Mouse (Mus musculus): Measurements from ENCODE around the gene Tfip11.

The Tfip11 gene

DNA sequence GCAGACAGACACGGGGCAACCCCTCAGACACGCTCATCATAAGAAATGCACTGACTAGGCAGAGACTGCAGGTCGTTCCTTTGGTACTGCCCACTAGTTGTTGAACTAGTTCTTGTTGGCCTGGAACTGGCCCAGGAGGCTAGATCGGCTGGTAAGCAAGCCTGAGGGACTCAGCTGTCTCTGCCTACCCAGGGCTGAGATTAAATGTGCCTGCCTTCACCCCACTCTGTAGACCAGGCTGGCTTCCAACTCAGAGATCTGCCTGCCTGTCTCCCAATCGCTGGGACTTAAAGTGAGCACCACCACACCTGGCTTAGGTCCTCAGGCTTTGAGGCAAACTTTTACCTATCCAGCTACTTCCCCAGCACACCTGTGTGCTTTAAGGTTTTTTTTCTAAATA lies 5.8 kb upstream of the Tfip11 start:
- no peak for DNase-seq (ENCODE audit: low spot score)

DNA sequence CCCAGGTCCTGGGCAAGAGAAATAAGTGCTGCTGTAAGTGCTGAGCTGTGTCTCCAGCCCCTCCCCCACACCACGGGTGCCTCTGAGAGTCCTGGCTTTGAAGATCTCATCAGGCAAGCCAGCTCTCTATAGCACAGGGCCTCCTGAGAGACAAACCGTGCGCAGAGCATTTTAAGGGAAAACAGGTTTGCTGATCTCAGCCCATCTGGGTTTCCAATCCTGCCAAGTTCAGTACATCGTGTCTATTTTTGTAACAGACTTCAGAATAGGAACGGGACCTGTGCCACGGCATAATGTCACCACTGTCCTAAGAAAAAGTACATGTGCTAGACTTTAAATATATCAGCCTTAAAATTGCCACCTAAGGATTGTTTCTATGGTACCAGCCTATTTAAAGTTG lies 5.2 kb upstream of the Tfip11 start:
- no peak for DNase-seq (ENCODE audit: low spot score)

DNA sequence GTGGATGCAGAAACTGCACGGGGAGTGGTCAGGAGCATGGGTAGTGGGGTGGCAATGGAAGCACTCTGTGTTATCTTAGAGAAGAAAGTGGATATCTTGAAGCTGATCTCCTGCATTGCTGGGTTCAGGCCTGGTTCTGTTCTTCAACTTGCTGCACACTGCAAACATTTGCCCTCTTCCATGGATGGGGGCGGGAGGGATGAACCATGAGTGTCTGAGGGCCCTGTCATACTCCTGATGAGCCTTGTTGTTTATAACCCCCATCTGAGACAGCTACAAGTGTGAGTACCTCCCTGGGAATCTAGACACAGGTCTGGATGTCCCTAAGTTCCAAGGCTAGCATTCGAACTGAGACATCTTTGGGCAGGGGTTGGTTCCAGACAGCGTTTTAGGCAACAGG lies 4.8 kb upstream of the Tfip11 start:
- DNase-seq (ENCODE audit: low spot score): no peak

DNA sequence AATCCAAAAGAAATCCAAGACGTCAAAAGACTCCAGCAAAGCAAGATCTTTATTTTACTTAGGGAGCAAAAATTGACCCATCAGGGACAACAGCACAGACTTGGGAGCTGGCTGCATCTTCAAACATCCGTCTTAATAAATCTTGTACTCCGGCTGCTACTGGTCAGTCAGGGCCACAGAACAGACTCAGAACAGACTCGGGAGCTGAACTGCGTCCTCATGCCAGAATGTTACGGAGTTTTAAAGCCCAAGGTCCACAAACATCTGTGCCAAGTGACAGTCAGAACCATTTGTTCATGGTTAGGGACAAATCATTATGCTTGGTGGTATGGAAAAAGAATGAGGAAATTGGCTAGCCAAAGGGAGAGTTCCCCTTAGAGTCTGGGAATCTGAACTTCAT lies 2.9 kb upstream of the Tfip11 start:
- DNase-seq (ENCODE audit: low spot score): no peak

DNA sequence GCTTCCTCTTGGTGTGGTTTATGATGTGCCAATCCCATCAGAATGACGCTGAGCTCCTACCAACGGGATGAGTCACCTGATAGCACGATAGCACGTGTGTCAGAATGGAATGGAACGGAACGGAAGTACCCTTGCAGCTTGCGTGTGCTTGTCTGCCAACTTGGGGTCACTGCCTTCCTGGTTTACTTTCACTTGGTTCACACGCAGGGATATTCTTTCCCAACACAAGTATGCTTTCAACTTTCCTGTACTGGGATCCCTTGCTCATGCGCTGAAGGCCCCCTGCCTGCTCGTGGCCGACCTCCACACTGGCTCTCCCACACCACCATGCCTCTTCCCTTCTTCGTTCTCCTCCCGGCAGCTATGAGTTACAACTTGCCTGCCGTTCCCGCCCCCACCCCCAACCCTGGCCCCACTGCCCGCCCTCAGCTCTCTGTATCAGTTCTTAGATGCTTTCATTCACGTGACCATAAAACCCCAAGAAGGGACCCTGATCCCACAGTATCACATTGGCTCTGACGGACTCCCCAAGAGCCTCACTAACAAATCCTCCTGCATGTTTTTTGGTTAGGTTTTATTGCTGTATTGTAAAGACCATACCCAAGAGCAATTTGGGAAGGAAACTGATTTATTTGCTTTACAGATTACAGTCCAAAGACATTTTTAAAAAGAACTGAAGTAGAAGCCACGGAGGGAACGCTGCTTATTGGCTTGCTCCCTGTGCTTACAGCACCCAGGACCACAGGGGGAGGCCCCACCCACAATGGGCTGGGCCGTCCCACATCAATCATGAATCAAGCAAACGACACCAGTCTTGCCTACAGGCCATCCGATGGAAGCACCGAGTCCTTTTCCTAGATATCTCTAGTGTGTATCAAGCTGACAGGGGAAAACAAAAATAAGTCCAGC lies 1.3 kb upstream of the Tfip11 start:
- peak; percentile 13 for DNase-seq (ENCODE audit: low spot score)

DNA sequence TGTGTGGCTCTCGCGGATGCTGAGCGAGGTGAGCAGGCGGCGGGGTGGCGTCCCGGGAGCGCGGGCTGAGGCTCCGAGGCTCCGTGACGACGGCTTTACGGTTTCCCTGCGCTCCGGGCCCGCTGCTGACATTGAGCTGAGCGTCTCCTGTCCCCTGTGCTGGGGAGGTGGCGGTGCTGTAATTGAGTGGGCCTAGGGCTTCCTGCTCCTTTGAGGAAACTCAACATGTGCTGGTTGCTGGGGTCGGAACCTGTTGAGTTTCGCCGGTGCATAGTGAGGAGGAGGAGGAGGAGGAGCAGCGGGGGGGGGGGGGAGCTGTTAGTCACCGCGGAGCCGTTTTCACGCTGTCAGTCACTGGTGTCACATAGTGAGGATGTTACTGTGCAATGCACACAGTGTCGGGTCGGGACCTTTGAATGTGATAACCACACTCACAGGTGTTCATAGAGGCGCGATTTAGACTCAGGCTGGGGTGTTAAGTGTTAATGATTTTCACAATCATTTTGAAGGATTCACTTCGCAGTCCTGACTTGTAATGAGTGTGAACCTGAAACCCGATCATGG lies 370 bp downstream of the Tfip11 start:
- DNase-seq (ENCODE audit: low spot score): no peak

DNA sequence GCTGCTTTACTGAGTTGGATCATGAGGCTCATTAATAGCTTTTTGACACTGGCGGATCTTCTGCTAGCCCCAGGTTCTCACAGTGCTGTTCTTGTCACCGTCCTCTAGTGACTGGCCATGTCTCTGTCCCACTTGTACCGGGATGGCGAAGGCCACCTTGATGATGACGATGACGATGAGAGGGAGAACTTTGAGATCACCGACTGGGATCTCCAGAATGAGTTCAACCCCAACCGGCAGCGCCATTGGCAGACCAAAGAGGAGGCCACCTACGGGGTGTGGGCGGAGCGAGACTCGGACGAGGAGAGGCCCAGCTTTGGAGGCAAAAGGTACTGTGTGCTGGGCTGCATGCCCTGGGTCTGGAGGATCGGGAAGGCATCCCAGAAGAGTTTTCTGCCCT lies 1.7 kb downstream of the Tfip11 start:
- DNase-seq (ENCODE audit: low spot score): no peak

DNA sequence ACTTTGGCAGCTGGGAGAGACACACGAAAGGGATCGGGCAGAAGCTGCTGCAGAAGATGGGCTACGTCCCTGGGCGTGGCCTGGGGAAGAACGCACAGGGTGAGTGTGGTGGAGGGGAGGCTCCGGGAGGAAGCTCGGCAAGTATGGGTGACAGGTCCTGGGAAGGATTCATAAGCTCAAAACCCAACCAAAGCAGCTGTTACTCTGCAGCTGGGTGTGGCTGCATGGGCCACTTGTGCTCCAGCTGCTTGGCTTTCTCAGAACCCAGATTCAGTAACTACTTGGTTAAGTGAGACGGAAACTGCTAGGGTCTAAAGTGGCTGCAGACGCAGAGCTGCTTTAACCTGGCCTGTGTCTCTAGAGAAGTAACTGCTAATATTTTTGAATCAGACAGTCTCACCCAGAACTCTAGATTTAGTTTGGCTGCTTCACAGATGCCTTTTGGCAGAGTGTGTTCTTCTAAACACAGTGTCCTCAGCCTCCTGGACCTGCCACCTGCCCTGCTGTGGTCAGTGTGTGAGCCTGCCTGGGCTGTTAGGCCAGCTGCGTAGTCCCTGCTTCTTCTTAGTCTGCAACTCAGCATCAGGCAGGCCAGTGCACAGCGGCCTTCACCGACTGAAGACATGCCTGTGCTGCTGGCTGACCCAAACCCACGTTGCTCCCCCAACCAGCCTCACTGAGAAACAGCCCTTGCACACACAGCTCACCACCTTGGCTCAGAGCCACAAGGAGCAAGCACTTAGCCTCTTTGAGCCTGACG lies 3.8 kb downstream of the Tfip11 start:
- DNase-seq (ENCODE audit: low spot score): no peak

DNA sequence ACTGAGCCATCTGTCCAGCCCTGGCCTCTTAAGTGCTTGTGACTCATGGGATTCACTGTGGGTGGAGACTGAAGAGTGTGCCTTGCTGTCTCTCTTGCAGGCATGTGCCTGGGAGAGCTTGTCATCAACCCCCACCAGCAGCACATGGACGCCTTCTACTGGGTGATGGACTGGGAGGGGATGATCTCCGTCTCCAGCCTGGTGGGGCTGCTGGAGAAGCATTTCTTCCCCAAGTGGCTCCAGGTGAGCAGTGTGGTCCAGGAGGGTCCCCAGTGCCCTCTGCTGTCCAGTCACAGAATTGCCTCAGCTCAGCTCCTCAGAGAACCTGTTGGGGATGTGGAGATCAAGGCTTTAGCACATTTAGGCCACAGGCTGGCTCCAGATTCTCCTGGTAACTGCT lies 9.3 kb downstream of the Tfip11 start:
- DNase-seq (ENCODE audit: low spot score): peak; percentile 47

DNA sequence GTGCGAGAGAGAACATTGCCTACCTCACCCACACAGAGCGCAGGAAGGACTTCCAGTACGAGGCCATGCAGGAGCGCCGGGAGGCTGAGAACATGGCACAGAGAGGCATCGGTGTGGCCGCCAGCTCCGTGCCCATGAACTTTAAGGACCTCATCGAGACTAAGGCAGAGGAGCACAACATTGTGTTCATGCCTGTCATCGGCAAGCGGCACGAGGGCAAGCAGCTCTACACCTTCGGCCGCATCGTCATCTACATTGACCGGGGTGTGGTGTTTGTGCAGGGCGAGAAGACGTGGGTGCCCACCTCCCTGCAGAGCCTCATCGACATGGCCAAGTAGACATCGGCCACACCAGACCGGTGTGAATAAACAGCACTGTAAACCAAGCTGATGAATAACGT lies 10.8 kb downstream of the Tfip11 start:
- DNase-seq (ENCODE audit: low spot score): no peak

DNA sequence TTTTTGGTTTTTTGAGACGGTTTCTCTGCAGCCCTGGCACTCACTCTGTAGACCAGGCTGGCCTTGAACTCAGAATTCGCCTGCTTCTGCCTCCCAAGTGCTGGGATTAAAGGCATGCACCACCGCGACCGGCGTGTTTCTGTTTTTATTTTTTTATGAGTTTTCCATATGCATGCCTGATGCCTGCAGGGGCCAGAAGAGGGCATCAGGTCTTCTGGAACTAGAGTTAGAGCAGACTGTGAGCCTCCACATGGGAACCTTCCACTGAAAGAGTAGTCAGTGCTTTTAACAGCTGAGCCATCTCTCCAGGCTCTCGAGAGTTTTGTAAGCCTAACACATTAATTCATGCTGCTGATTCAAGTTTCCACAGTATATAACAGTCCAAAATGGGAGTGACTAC lies 13.1 kb downstream of the Tfip11 start:
- DNase-seq (ENCODE audit: low spot score): no peak

DNA sequence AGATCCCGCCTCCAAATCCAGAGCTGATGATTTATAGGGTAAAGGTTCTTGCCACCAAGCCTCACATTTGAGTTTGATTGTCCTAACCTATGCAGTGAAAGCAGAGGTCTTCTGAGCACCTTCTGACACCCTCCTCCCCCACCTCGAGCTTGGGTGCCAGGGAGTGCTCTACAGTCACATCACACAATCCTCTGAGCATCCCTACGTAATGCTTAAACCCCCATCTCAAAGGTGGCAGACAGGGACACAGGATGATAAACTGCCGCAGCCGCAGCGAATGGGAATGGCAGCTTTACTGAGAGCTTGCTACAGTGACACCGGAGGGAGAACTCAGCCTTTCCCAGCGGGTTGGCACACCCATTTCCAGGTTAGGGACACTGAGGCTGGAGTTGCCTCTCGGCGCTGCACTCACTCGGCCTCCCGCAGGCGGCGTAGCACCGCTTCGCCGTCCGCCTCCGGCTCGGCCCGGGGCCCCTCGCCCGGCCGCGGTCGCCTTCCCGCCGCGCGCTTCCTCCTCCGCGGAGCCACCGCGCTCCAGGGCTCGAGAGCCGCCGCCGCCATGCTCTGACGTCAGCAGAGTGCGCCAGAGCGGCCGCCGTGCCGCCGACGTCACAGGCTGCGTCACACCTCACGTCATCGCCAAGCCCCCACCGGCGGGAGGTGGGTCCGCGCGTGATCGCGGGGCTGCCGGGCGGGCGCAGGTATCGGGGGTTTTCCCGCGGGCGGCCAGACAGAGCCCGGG lies 16.5 kb downstream of the Tfip11 start, which contains the start of the genes Srrd and Hps4:
Gene Srrd (minus strand): TSS at position 578 of the 742 bp plus-strand sequence.
Gene Hps4 (plus strand): TSS at position 621 of the 742 bp plus-strand sequence.
- peak; percentile 92 for DNase-seq (ENCODE audit: low spot score)

DNA sequence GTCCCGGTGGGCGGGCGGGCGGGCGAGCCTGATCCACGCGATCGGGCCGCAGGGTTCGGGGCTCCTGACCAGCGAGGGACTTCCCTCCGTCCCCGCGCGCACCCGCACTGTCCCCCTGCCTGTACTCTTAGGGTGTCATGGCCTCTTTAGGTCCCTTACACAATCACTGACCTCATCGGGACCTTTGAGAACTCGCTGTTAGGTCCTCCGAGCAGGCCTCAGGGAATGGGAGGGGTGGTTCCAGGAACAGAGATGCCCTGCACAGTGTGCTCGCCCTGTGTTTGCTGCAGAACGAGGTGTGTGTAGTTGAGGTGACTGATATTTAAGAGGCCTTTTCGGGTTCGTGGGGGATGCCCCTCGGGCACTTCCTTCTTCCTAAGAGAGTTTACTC lies 17.0 kb downstream of the Tfip11 start:
- no peak for DNase-seq (ENCODE audit: low spot score)

DNA sequence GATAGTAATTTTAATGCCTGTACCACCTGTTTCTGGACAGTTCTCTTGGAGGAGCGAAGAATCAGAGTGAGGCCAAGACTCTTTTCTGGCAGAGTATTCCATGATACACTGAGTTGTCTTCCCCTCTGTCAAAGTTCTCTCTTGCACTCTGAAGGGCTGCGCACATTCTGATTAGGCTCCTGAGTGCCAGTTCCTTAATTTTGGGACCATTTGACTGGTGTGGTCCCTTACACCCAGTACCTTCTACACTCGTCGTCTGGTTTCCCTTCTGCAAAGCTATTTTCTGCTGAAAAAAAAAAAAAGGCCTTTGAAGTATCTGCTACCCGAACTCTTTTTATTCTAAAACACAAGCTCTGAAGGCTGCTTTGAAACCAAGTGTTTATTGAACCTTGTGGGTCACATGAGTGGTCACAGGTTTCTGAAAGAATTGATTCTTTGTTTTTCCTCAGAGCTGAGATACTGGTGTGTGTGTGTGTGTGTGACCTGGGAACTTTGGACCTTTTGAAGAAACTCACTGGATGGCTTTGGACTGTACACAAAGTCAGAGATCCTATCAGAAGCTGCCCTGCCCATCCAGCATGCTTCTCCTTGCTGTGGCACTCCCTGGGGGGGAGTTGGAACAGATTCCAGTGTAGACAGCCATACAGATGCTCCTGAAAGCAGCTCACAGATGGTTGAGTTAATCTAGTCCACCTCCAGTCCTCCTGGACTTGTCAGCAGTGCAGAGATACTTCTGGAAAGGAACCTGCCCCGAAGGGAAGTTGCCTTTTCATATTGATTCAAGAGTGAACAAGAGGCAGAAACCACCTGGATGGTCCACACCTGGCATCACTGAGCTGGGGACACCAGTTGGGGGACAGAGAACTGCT lies 18.2 kb downstream of the Tfip11 start:
- no peak for DNase-seq (ENCODE audit: low spot score)

DNA sequence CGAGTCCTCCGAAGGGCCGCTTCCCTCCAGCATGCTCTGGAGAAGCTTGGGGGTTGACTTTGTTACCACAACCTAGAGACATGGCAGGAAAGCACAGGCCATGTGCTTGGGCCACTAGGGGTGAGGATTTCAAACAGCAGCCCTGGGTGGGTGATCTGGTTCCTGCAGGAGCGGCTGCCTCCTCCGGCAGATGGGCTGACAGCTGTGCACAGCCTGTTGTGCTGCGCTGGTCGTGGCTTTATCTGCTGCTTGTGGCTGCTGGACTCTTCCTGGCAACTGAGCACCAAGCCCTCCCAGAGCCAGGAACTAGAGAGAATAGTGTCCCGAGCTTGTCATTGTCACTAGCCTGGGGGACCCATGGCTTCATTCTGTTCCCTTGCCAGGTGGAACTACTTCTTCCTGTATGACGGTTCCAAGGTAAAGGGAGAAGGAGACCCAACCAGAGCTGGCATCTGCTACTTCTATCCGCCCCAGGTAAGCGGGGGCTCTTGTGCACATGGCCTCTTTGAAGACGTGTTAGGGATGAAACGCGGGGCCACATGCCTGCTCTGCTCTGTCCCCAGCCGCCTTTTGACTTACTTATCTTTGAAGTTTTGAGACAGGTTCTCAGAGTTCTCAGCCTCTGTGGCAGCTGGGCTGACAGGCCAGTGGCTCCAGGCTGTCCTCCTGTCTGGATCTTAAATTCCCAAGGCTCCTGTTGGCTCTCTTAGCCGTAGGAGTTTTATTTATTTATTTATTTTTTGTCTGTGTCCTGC lies 20.2 kb downstream of the Tfip11 start:
- no peak for DNase-seq (ENCODE audit: low spot score)

DNA sequence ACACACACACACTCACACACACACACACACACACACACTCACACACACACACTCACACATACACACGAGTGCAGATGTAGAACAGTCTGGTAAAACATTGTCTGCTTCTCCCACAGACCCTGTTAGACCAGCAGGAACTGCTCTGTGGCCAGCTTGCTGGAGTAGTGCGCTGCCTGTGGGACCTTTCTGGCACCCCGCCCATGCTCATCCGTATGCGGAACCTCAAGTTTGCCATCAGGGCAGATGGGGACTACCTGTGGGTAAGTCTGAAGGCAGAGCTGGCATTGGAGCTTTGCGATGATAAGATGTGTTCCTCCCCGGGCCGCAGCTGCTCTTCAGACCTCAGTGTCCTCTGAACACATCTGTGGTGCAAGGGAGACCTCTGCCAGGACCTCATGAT lies 23.0 kb downstream of the Tfip11 start:
- DNase-seq (ENCODE audit: low spot score): no peak

DNA sequence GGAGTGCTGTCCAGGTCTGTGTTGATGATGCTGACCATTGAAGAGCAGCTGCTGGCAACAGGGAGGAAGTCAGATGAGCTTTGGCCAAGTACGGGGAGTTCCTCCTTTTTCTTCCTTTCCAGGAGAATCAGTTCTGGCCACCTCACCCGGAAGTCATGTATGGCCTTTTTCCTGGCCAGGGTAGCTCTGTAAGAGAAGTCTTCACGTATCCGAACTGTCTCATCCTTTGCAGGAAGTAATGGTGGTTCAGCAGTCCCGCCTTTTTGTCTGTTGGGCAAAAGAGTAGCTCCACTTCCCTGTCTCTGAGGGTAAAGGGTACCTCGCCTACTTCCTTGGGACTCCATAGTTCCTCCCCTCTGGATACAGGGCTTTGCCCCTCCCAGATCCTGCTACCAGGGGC lies 29.3 kb downstream of the Tfip11 start:
- DNase-seq (ENCODE audit: low spot score): no peak

DNA sequence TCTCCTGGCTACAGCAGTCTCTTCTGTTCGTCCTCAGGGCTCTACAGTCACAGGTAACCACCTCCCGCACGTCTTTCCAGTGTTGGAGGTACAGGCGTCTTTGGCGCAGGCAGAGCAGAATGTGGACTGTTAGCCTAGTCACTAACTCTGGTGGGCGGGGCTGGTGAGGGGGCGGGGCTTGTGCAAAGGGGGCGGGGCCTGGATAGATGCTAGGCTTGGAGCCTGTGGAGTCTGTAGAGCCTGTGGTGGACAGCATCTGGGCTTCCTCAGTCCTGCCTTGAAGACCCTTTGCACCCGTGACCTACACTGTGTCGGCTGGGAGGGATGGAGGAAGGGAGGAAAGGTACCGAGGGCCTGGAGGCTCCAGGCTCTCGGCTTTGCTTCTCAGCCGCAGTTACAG lies 29.8 kb downstream of the Tfip11 start, which contains the start of gene Gm6583:
Gene Gm6583 (minus strand): TSS at position 124 of the 400 bp plus-strand sequence.
- no peak for DNase-seq (ENCODE audit: low spot score)

DNA sequence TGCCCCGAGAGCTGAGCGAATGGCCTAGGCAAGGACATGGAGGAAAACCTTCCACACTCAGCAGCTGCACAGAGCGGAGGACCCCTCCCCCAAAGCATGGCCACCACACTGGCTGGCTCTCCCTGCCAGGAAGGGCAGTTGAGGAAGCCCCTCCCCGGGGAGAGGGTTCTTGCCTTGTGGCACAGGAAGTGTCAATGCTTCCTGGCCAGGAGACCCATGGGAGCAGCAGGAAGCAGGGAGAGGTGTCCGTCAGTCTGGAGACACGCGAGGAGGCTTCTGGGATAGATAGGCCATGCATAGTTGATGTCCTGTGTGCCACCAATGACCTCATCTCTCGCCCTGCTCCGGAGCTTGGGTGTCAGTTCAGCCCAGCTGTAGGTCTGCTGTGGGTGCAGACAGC lies 30.2 kb downstream of the Tfip11 start:
- DNase-seq (ENCODE audit: low spot score): no peak

DNA sequence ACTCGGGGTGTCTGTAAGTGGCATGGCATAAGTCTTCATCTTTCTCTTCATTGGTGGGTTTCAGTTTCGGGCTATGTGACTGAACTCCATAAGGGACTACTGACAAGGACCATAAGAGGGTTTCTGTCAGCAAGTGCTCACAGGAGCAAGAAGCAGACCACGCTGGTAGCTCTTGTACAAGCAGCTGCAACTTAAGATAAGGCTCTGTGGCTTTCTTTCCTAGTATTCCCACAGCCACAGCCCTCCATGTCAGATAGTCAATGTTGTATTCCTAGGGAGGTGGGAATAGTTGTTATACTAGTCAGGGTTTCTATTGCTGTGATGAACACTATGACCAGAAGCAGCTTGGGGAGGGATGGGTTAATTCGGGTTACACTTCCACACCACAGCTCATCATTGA lies 33.4 kb downstream of the Tfip11 start:
- no peak for DNase-seq (ENCODE audit: low spot score)
